11 mouse cellular contexts compared by ENCODE assay signal in genomic region chrX:7639536-7640325, GRCm38 (mm10). TPM values are rescaled to one million over a fixed set of nuclear protein-coding genes. Genes with fewer than 3 reads are reported as not detected.
A peak's percentile ranks its signal among the peaks of the same experiment; 100 is the strongest.
DNase-seq lines count a peak whose midpoint lies in the region; ATAC-seq and TF ChIP-seq lines count a peak whose summit lies in the region.
"Had no signal": no experiment of that assay in that cellular context is flagged by ENCODE, and none has a peak within 500 bp of the region (broad histone marks: within the 10 kb centered on the region; RNA-seq: fewer than 3 reads in every experiment).

No protein-coding gene starts in this region.

- no peak for DNase-seq in neural tube, embryonic 11.5 days (ENCODE audit: low spot score)
- DNase-seq in neural tube, embryonic 10.5 days (ENCODE audit: extremely low spot score, low spot score) = no peak
- no peak for DNase-seq in forebrain, embryonic 10.5 days (ENCODE audit: extremely low spot score, low spot score)
- DNase-seq in hindbrain, postnatal 0 days (ENCODE audit: low spot score) = peak; percentile 39
- DNase-seq in stomach, postnatal 0 days (ENCODE audit: low spot score) = no peak
- no peak for DNase-seq in gastrocnemius, adult 2 months
- no peak for DNase-seq in heart, postnatal 10 days
- DNase-seq: kidney, adult 2 months; lung, embryonic 14.5 days; spleen, adult 18-20 months had no signal

- H3K9ac ChIP-seq in neural tube, embryonic 11.5 days (ENCODE audit: low read length) = no peak overlapping the region
- peak overlapping the region; percentile 68 for H3K9ac ChIP-seq in hindbrain, postnatal 0 days (replicated peaks; ENCODE audit: low read length)
- no peak overlapping the region for H3K9ac ChIP-seq in stomach, postnatal 0 days (ENCODE audit: low read length)
- H3K9ac ChIP-seq: heart, embryonic 13.5 days; lung, embryonic 14.5 days had no signal

- no peak for TF ChIP-seq CTCF in hindbrain, postnatal 0 days (IDR thresholded peaks at IDR 0.05; ENCODE audit: low read depth)
- no peak for TF ChIP-seq CTCF in stomach, postnatal 0 days (IDR thresholded peaks at IDR 0.05; ENCODE audit: low read depth)
- no peak for TF ChIP-seq CTCF in gastrocnemius, adult 2 months (IDR thresholded peaks at IDR 0.05)

- H3K4me2 ChIP-seq in neural tube, embryonic 11.5 days (ENCODE audit: low read depth) = peak overlapping the region; percentile 41
- H3K4me2 ChIP-seq in hindbrain, postnatal 0 days (ENCODE audit: low read depth, low read length) = peak overlapping the region; percentile 57
- no peak overlapping the region for H3K4me2 ChIP-seq in stomach, postnatal 0 days (replicated peaks; ENCODE audit: low read depth)

- no peaks in the 10 kb centered on the region for H3K9me3 ChIP-seq in neural tube, embryonic 11.5 days (ENCODE audit: control insufficient read depth, low read length)
- H3K9me3 ChIP-seq in forebrain, embryonic 10.5 days = no peaks in the 10 kb centered on the region
- no peaks in the 10 kb centered on the region for H3K9me3 ChIP-seq in hindbrain, postnatal 0 days (ENCODE audit: low read length)
- no peaks in the 10 kb centered on the region for H3K9me3 ChIP-seq in stomach, postnatal 0 days (ENCODE audit: control insufficient read depth, low read length)
- H3K9me3 ChIP-seq: heart, embryonic 13.5 days had no signal

- intact Hi-C loops in gastrocnemius, adult 2 months (cut with DNase I) = loop anchor here (10.0 kb wide), 1 partner anchor 315 kb away; no protein-coding TSS in a partner anchor
- intact Hi-C loops in heart, postnatal 10 days (cut with DNase I) = no loop called here

- peak; percentile 35 for ATAC-seq in neural tube, embryonic 11.5 days (ENCODE audit: insufficient read depth, low FRiP score, low TSS enrichment)
- ATAC-seq in hindbrain, postnatal 0 days = peak; percentile 52
- 0 out of 2 replicates have a peak, but pooled peaks have one; percentile 13 for ATAC-seq in stomach, postnatal 0 days (ENCODE audit: low FRiP score, low TSS enrichment)

- WGBS in neural tube, embryonic 11.5 days = 27% methylated on average over 13 of the region's 13 CpGs
- WGBS in forebrain, embryonic 10.5 days = 23% methylated on average over 13 of the region's 13 CpGs
- WGBS in hindbrain, postnatal 0 days = 32% methylated on average over 13 of the region's 13 CpGs
- WGBS in stomach, postnatal 0 days = 27% methylated on average over 13 of the region's 13 CpGs

- peak overlapping the region; percentile 39 for H3K4me3 ChIP-seq in neural tube, embryonic 11.5 days (ENCODE audit: low read depth, low read length)
- H3K4me3 ChIP-seq in forebrain, embryonic 10.5 days = peak overlapping the region; percentile 58
- peak overlapping the region; percentile 46 for H3K4me3 ChIP-seq in hindbrain, postnatal 0 days (ENCODE audit: low read length)
- no peak overlapping the region for H3K4me3 ChIP-seq in stomach, postnatal 0 days (ENCODE audit: low read depth, low read length)
- H3K4me3 ChIP-seq in gastrocnemius, adult 2 months = no peak overlapping the region

- no peaks in the 10 kb centered on the region for H3K36me3 ChIP-seq in neural tube, embryonic 11.5 days (ENCODE audit: control insufficient read depth, insufficient read depth, low read length)
- no peaks in the 10 kb centered on the region for H3K36me3 ChIP-seq in forebrain, embryonic 10.5 days (replicated peaks)
- H3K36me3 ChIP-seq in hindbrain, postnatal 0 days (ENCODE audit: insufficient read depth, low read length) = no peaks in the 10 kb centered on the region
- no peaks in the 10 kb centered on the region for H3K36me3 ChIP-seq in stomach, postnatal 0 days (ENCODE audit: control insufficient read depth, insufficient read depth, low read length)
- H3K36me3 ChIP-seq: heart, embryonic 13.5 days had no signal

- no peak for TF ChIP-seq EP300 in stomach, postnatal 0 days (optimal IDR thresholded peaks at IDR 0.05)

- no peak overlapping the region for H3K27ac ChIP-seq in neural tube, embryonic 11.5 days (ENCODE audit: low read depth, low read length)
- no peak overlapping the region for H3K27ac ChIP-seq in forebrain, embryonic 10.5 days
- H3K27ac ChIP-seq in hindbrain, postnatal 0 days = peak overlapping the region; percentile 84
- no peak overlapping the region for H3K27ac ChIP-seq in stomach, postnatal 0 days (replicated peaks)
- no peak overlapping the region for H3K27ac ChIP-seq in gastrocnemius, adult 2 months
- H3K27ac ChIP-seq: heart, embryonic 13.5 days had no signal

- no peaks in the 10 kb centered on the region for H3K4me1 ChIP-seq in neural tube, embryonic 11.5 days (ENCODE audit: control insufficient read depth, insufficient read depth, low read length)
- peaks cover 18% of the 10 kb centered on the region for H3K4me1 ChIP-seq in forebrain, embryonic 10.5 days
- H3K4me1 ChIP-seq in hindbrain, postnatal 0 days (ENCODE audit: insufficient read depth, low read length) = no peaks in the 10 kb centered on the region
- H3K4me1 ChIP-seq in stomach, postnatal 0 days (replicated peaks; ENCODE audit: control insufficient read depth, insufficient read depth) = no peaks in the 10 kb centered on the region
- H3K4me1 ChIP-seq: heart, embryonic 13.5 days had no signal

- H3K27me3 ChIP-seq in neural tube, embryonic 11.5 days (ENCODE audit: control insufficient read depth, insufficient read depth, low read length) = no peaks in the 10 kb centered on the region
- peaks cover 21% of the 10 kb centered on the region; the same call in 1 of the 2 replicates for H3K27me3 ChIP-seq in forebrain, embryonic 10.5 days (ENCODE audit: poor library complexity, severe bottlenecking)
- H3K27me3 ChIP-seq in hindbrain, postnatal 0 days (ENCODE audit: insufficient read depth, low read length) = no peaks in the 10 kb centered on the region
- no peaks in the 10 kb centered on the region for H3K27me3 ChIP-seq in stomach, postnatal 0 days (ENCODE audit: control insufficient read depth, insufficient read depth, low read length)

RNA-seq across cellular contexts. Expression of gene Syp, which starts 1.5 kb away (rescaled TPM):
- 15.5 and 18.6 TPM in 2 replicates for polyA plus RNA-seq in neural tube, embryonic 11.5 days (2014; fragmentation: Nextera tagmentation; extraction: Ambion mirVana)
- polyA plus RNA-seq in forebrain, embryonic 10.5 days (2016; fragmentation: Nextera tagmentation; extraction: Ambion mirVana) = 9.2 and 11.6 TPM in 2 replicates
- 500 and 512 TPM in 2 replicates for total RNA-seq in hindbrain, postnatal 0 days (2014; rRNA removed)
- 320 and 325 TPM in 2 replicates for polyA plus RNA-seq in hindbrain, postnatal 0 days (2015; fragmentation: Nextera tagmentation; extraction: Ambion mirVana)
- polyA plus RNA-seq in stomach, postnatal 0 days (2015; fragmentation: Nextera tagmentation; extraction: Ambion mirVana) = 6.5 and 6.8 TPM in 2 replicates
- total RNA-seq in gastrocnemius, adult 2 months (2021) = 1 to 10 TPM in 1 of 2 experiments, under 1 TPM in 1; 0.56 to 1.2 TPM
- total RNA-seq in heart, postnatal 10 days (2021) = 1 to 10 TPM in 1 of 2 experiments, under 1 TPM in 1; 0.57 to 1.9 TPM

RNA-seq across cellular contexts. Expression of gene Prickle3, which starts 17.3 kb away (rescaled TPM):
- polyA plus RNA-seq in neural tube, embryonic 11.5 days (2014; fragmentation: Nextera tagmentation; extraction: Ambion mirVana) = 2.4 and 3.1 TPM in 2 replicates
- polyA plus RNA-seq in forebrain, embryonic 10.5 days (2016; fragmentation: Nextera tagmentation; extraction: Ambion mirVana) = 3.2 and 3.6 TPM in 2 replicates
- total RNA-seq in hindbrain, postnatal 0 days (2014; rRNA removed) = 1.6 and 1.8 TPM in 2 replicates
- polyA plus RNA-seq in hindbrain, postnatal 0 days (2015; fragmentation: Nextera tagmentation; extraction: Ambion mirVana) = 1.1 and 1.6 TPM in 2 replicates
- polyA plus RNA-seq in stomach, postnatal 0 days (2015; fragmentation: Nextera tagmentation; extraction: Ambion mirVana) = 8.5 and 9.7 TPM in 2 replicates
- 10 to 100 TPM; 23.6 to 26.6 TPM for total RNA-seq in gastrocnemius, adult 2 months (2021)
- total RNA-seq in heart, postnatal 10 days (2021) = 10 to 100 TPM; 19.4 to 21.7 TPM

RNA-seq across cellular contexts. Expression of gene Plp2, which starts 31.5 kb away (rescaled TPM):
- 43.3 and 49.4 TPM in 2 replicates for polyA plus RNA-seq in neural tube, embryonic 11.5 days (2014; fragmentation: Nextera tagmentation; extraction: Ambion mirVana)
- polyA plus RNA-seq in forebrain, embryonic 10.5 days (2016; fragmentation: Nextera tagmentation; extraction: Ambion mirVana) = 49.7 and 50.4 TPM in 2 replicates
- total RNA-seq in hindbrain, postnatal 0 days (2014; rRNA removed) = 12.9 and 27.7 TPM in 2 replicates
- polyA plus RNA-seq in hindbrain, postnatal 0 days (2015; fragmentation: Nextera tagmentation; extraction: Ambion mirVana) = 25.2 and 26.5 TPM in 2 replicates
- polyA plus RNA-seq in stomach, postnatal 0 days (2015; fragmentation: Nextera tagmentation; extraction: Ambion mirVana) = 262 and 271 TPM in 2 replicates
- 10 to 100 TPM; 23.8 to 42.7 TPM for total RNA-seq in gastrocnemius, adult 2 months (2021)
- 10 to 100 TPM; 84.8 to 88.4 TPM for total RNA-seq in heart, postnatal 10 days (2021)

RNA-seq across cellular contexts. Expression of gene Cacna1f, which starts 32.8 kb away (rescaled TPM):
- polyA plus RNA-seq in neural tube, embryonic 11.5 days (2014; fragmentation: Nextera tagmentation; extraction: Ambion mirVana) = not detected in 2 replicates
- 0.02 TPM in 1 of 2 replicates, not detected in the other for polyA plus RNA-seq in forebrain, embryonic 10.5 days (2016; fragmentation: Nextera tagmentation; extraction: Ambion mirVana)
- 0.10 TPM in 1 of 2 replicates, not detected in the other for total RNA-seq in hindbrain, postnatal 0 days (2014; rRNA removed)
- 0.11 and 0.33 TPM in 2 replicates for polyA plus RNA-seq in hindbrain, postnatal 0 days (2015; fragmentation: Nextera tagmentation; extraction: Ambion mirVana)
- polyA plus RNA-seq in stomach, postnatal 0 days (2015; fragmentation: Nextera tagmentation; extraction: Ambion mirVana) = not detected in 2 replicates
- total RNA-seq in gastrocnemius, adult 2 months (2021) = not detected
- not detected for total RNA-seq in heart, postnatal 10 days (2021)
- polyA plus RNA-seq: heart, embryonic 13.5 days; kidney, adult 2 months had no signal

RNA-seq across cellular contexts. Expression of gene Ccdc22, which starts 34.4 kb away (rescaled TPM):
- polyA plus RNA-seq in neural tube, embryonic 11.5 days (2014; fragmentation: Nextera tagmentation; extraction: Ambion mirVana) = 28.4 and 29.2 TPM in 2 replicates
- 35.8 and 38.0 TPM in 2 replicates for polyA plus RNA-seq in forebrain, embryonic 10.5 days (2016; fragmentation: Nextera tagmentation; extraction: Ambion mirVana)
- 35.6 and 47.6 TPM in 2 replicates for total RNA-seq in hindbrain, postnatal 0 days (2014; rRNA removed)
- 20.5 and 21.5 TPM in 2 replicates for polyA plus RNA-seq in hindbrain, postnatal 0 days (2015; fragmentation: Nextera tagmentation; extraction: Ambion mirVana)
- 13.8 and 14.0 TPM in 2 replicates for polyA plus RNA-seq in stomach, postnatal 0 days (2015; fragmentation: Nextera tagmentation; extraction: Ambion mirVana)
- total RNA-seq in gastrocnemius, adult 2 months (2021) = 10 to 100 TPM; 10.9 to 13.2 TPM
- 10 to 100 TPM; 11.4 to 12.4 TPM for total RNA-seq in heart, postnatal 10 days (2021)

Comparison
In these comparisons a context has a peak if more than half of its experiments do, and no peak if none do; other contexts are left out.
1. H3K4me3 ChIP-seq: peak in neural tube, embryonic 11.5 days (single experiment), forebrain, embryonic 10.5 days (single experiment) and hindbrain, postnatal 0 days (single experiment); none in stomach, postnatal 0 days (single experiment) and gastrocnemius, adult 2 months (single experiment).
2. RNA of gene Syp, which starts 1.5 kb away (polyA plus RNA-seq): 320 to 325 TPM in hindbrain, postnatal 0 days; 15.5 to 18.6 TPM in neural tube, embryonic 11.5 days, 9.2 to 11.6 TPM in forebrain, embryonic 10.5 days and 6.5 to 6.8 TPM in stomach, postnatal 0 days; every median in the first group is over 10 times any median in the second.
3. Peak in every context shown above with its lines, with median percentiles within 50 percentile points of each other: ATAC-seq.